Mouse (Mus musculus) intestine, embryonic 14.5 days (tissue): ENCODE results near the gene Csn2. TPM values are rescaled to one million over a fixed set of nuclear protein-coding genes. Genes with fewer than 3 reads are reported as not detected.

Experiments
- ATAC-seq: fragments of 200-750 bp; cut with Nextera tagmentation; replicated peaks from 2 replicates; pipeline ENCODE4 v1.8.0; 2017; ENCODE audit warnings: low read depth, moderate number of reproducible peaks, moderate TSS enrichment, moderate library complexity; ENCODE audit not compliant: low FRiP score, low TSS enrichment
- DNase-seq: peaks from one replicate; pipeline ENCODE4 v3.0.0-alpha.2; 2018; ENCODE audit warnings: low spot score
- H3K27ac ChIP-seq: fragments of 300-500 bp; sonication (generic); 2 replicates; pipeline ENCODE4 v1.5.1; 2014; ENCODE audit warnings: low read depth, mild to moderate bottlenecking, control low read depth
- H3K27me3 ChIP-seq: fragments of 300-500 bp; sonication (generic); replicated peaks from 2 replicates; pipeline ENCODE4 v1.6.1; 2014; ENCODE audit warnings: low read length, control low read depth; ENCODE audit not compliant: control insufficient read depth, insufficient read depth
- H3K36me3 ChIP-seq: fragments of 300-500 bp; sonication (generic); 2 replicates; pipeline ENCODE4 v1.6.1; 2014; ENCODE audit warnings: low read length, control low read depth; ENCODE audit not compliant: control insufficient read depth, insufficient read depth
- H3K4me1 ChIP-seq: fragments of 300-500 bp; sonication (generic); replicated peaks from 2 replicates; pipeline ENCODE4 v1.6.1; 2014; ENCODE audit warnings: low read length, control low read depth, mixed read lengths; ENCODE audit not compliant: control insufficient read depth, insufficient read depth
- H3K4me2 ChIP-seq: fragments of 300-500 bp; sonication (generic); 2 replicates; pipeline ENCODE4 v1.6.1; 2014; ENCODE audit warnings: low read length
- H3K4me3 ChIP-seq: fragments of 300-500 bp; sonication (generic); 2 replicates; pipeline ENCODE4 v1.5.1; 2014; ENCODE audit warnings: low read depth, low read length, control low read depth, mixed read lengths
- H3K9ac ChIP-seq: fragments of 300-500 bp; sonication (generic); 2 replicates; pipeline ENCODE4 v1.6.1; 2014; ENCODE audit warnings: mild to moderate bottlenecking, low read length
- H3K9me3 ChIP-seq: fragments of 300-500 bp; sonication (generic); 2 replicates; pipeline ENCODE4 v1.6.1; 2016; ENCODE audit warnings: low read length, control low read depth; ENCODE audit not compliant: control insufficient read depth
- WGBS: fragments of 180-500 bp; shearing (Covaris S2); extraction: QIAGEN DNeasy Blood & Tissue Kit; methylation state at CpG from one replicate; pipeline ENCODE4 v1.1.7; 2014; 5-methylcytosine and 5-hydroxymethylcytosine counted together
- polyA plus RNA-seq: library from polyadenylated mRNA; unstranded; fragments of >200 nt; fragmentation: Nextera tagmentation; extraction: Ambion mirVana; gene quantifications from 2 replicates; pipeline ENCODE4 v1.2.1, GENCODE M21; 2014

Csn2 gene
- not detected in 2 replicates for polyA plus RNA-seq

- H3K4me3 ChIP-seq: no peak within 1 kb of the TSS
- H3K9ac ChIP-seq: no peak within 1 kb of the TSS
These were observed at the start of gene Csn2 for GRCm38 (mm10) chr5:87699530-87699929. Csn2 (minus strand) TSS chr5:87699630.

GRCm38 (mm10) chr5:87734821-87735220 lies 35.4 kb upstream of the Csn2 start:
- no peak for ATAC-seq
- H3K9ac ChIP-seq: no peak overlapping the region
- no peaks in the 10 kb centered on the region for H3K27me3 ChIP-seq
- no peak for DNase-seq
- no peak overlapping the region for H3K27ac ChIP-seq
- H3K4me2 ChIP-seq: no peak overlapping the region
- no peaks in the 10 kb centered on the region for H3K9me3 ChIP-seq
- no peak overlapping the region for H3K4me3 ChIP-seq
- no peaks in the 10 kb centered on the region for H3K36me3 ChIP-seq
- no peaks in the 10 kb centered on the region for H3K4me1 ChIP-seq

More at GRCm38 (mm10) chr5:87699530-87699929, at the start of gene Csn2:
- Histone ChIP-seq H3K4me2 (no peak within 1 kb of the TSS), H3K9me3 (no peaks in the 10 kb centered on the region), H3K4me1 (no peaks in the 10 kb centered on the region), H3K27me3 (no peaks in the 10 kb centered on the region), H3K36me3 (no peaks in the 10 kb centered on the region), H3K27ac (no peak within 1 kb of the TSS)
- 66% methylated on average over 3 of the region's 3 CpGs for WGBS
- ATAC-seq: no peak
- no peak for DNase-seq

GRCm38 (mm10) chr5:87705891-87706290 lies 6.5 kb upstream of the Csn2 start:
- H3K27me3 ChIP-seq: no peaks in the 10 kb centered on the region
- no peaks in the 10 kb centered on the region for H3K4me1 ChIP-seq
- H3K4me2 ChIP-seq: no peak overlapping the region
- H3K9me3 ChIP-seq: no peaks in the 10 kb centered on the region
- no peak overlapping the region for H3K27ac ChIP-seq
- H3K36me3 ChIP-seq: no peaks in the 10 kb centered on the region
- ATAC-seq (no peak), DNase-seq (no peak)
- no peak overlapping the region for H3K9ac ChIP-seq
- H3K4me3 ChIP-seq: no peak overlapping the region
- WGBS: 54% methylated on average over 1 of the region's 1 CpGs

- Histone ChIP-seq H3K4me2 (no peak within 1 kb of the TSS), H3K9me3 (no peaks in the 10 kb centered on the region), H3K27ac (no peak within 1 kb of the TSS), H3K36me3 (no peaks in the 10 kb centered on the region), H3K4me3 (no peak within 1 kb of the TSS), H3K9ac (no peak within 1 kb of the TSS), H3K4me1 (no peaks in the 10 kb centered on the region), H3K27me3 (no peaks in the 10 kb centered on the region)
- ATAC-seq: no peak
- DNase-seq: no peak
These were observed 33.5 kb downstream of the Csn2 start, which contains the start of gene Csn1s1 for GRCm38 (mm10) chr5:87665908-87666307. Csn1s1 (plus strand) TSS chr5:87666208.

GRCm38 (mm10) chr5:87642787-87643186 lies 56.6 kb downstream of the Csn2 start:
- H3K4me1 ChIP-seq: no peaks in the 10 kb centered on the region
- DNase-seq: no peak
- no peak overlapping the region for H3K27ac ChIP-seq
- H3K36me3 ChIP-seq: no peaks in the 10 kb centered on the region
- H3K4me2 ChIP-seq: no peak overlapping the region
- H3K9me3 ChIP-seq: no peaks in the 10 kb centered on the region
- H3K4me3 ChIP-seq: no peak overlapping the region
- H3K27me3 ChIP-seq: no peaks in the 10 kb centered on the region
- H3K9ac ChIP-seq: no peak overlapping the region
- no peak for ATAC-seq

Other genes starting within 250 kb of the Csn2 start
- gene Ugt2a2, start 217.4 kb downstream of the Csn2 start, polyA plus RNA-seq: not detected in 2 replicates
- not detected in 2 replicates for gene Gm43638, start 212.8 kb downstream of the Csn2 start, polyA plus RNA-seq
- not detected in 2 replicates for gene Ugt2a1, start 208.8 kb downstream of the Csn2 start, polyA plus RNA-seq
- gene Sult1b1, start 161.4 kb downstream of the Csn2 start, polyA plus RNA-seq: 1.6 and 4.5 TPM in 2 replicates
- 17.2 and 20.1 TPM in 2 replicates for gene Sult1d1, start 130.6 kb downstream of the Csn2 start, polyA plus RNA-seq
- not detected in 2 replicates for gene Sult1e1, start 108.0 kb downstream of the Csn2 start, polyA plus RNA-seq
- gene Csn1s1, start 33.4 kb downstream of the Csn2 start, polyA plus RNA-seq: not detected in 2 replicates
- gene Csn1s2a, start 74.9 kb upstream of the Csn2 start, polyA plus RNA-seq: not detected in 2 replicates
- not detected in 2 replicates for gene Csn1s2b, start 108.5 kb upstream of the Csn2 start, polyA plus RNA-seq
- gene Prr27, start 126.1 kb upstream of the Csn2 start, polyA plus RNA-seq: not detected in 2 replicates
- not detected in 2 replicates for gene Odam, start 185.4 kb upstream of the Csn2 start, polyA plus RNA-seq
- 0.49 and 1.0 TPM in 2 replicates for gene Csn3, start 225.9 kb upstream of the Csn2 start, polyA plus RNA-seq